Mouse (Mus musculus): Measurements from ENCODE around the gene Fhad1. TPM values are rescaled to one million over a fixed set of nuclear protein-coding genes. Genes with fewer than 3 reads are reported as not detected.
A peak's percentile ranks its signal among the peaks of the same experiment; 100 is the strongest.

The Fhad1 gene
- polyA plus RNA-seq, 1 experiment from 2014 or later = 0.50 TPM

- Histone ChIP-seq H3K9me3 (replicated peaks; ENCODE audit: low read length) (no peaks in the 10 kb centered on the region), H3K27me3 (ENCODE audit: insufficient read depth, low read length) (no peaks in the 10 kb centered on the region), H3K4me1 (replicated peaks; ENCODE audit: insufficient read depth, low read length) (no peaks in the 10 kb centered on the region), H3K27ac (no peak overlapping the region), H3K4me3 (replicated peaks; ENCODE audit: low read depth, low read length) (no peak overlapping the region), H3K36me3 (ENCODE audit: insufficient read depth, low read length) (peaks cover 8% of the 10 kb centered on the region; the same call in 1 of the 2 replicates), H3K9ac (ENCODE audit: low read depth, low read length) (no peak overlapping the region), H3K4me2 (ENCODE audit: low read length) (no peak overlapping the region)
- peak; percentile 87 for DNase-seq (ENCODE audit: low spot score)
- WGBS = 18% methylated on average over 10 of the region's 10 CpGs
- peak; percentile 99 for TF ChIP-seq CTCF (IDR thresholded peaks at IDR 0.05; ENCODE audit: low read depth)
- peak; percentile 67 for ATAC-seq (replicated peaks; ENCODE audit: low FRiP score, low read depth)
Measured at GRCm38 (mm10) chr4:141857422-141857930, 157.4 kb downstream of the Fhad1 start.

- DNase-seq (ENCODE audit: low spot score) = peak; percentile 66
- H3K4me2 ChIP-seq (ENCODE audit: low read length) = no peak overlapping the region
- TF ChIP-seq CTCF (IDR thresholded peaks at IDR 0.05; ENCODE audit: low read depth) = peak; percentile 71
- no peak overlapping the region for H3K4me3 ChIP-seq (replicated peaks; ENCODE audit: low read depth, low read length)
- no peaks in the 10 kb centered on the region for H3K9me3 ChIP-seq (replicated peaks; ENCODE audit: low read length)
- 79% methylated on average over 9 of the region's 9 CpGs for WGBS
- no peak for ATAC-seq (replicated peaks; ENCODE audit: low FRiP score, low read depth)
- H3K27ac ChIP-seq = no peak overlapping the region
- H3K4me1 ChIP-seq (replicated peaks; ENCODE audit: insufficient read depth, low read length) = no peaks in the 10 kb centered on the region
- H3K27me3 ChIP-seq (ENCODE audit: insufficient read depth, low read length) = no peaks in the 10 kb centered on the region
- H3K9ac ChIP-seq (ENCODE audit: low read depth, low read length) = no peak overlapping the region
- H3K36me3 ChIP-seq (ENCODE audit: insufficient read depth, low read length) = 0 out of 2 replicates have a peak, but pooled peaks cover 2% of the 10 kb centered on the region
Measured at GRCm38 (mm10) chr4:141853437-141853836, 161.4 kb downstream of the Fhad1 start.

- no peak within 1 kb of the TSS for H3K4me2 ChIP-seq (ENCODE audit: low read length)
- no peak within 1 kb of the TSS for H3K9ac ChIP-seq (ENCODE audit: low read depth, low read length)
- no peaks in the 10 kb centered on the region for H3K27me3 ChIP-seq (ENCODE audit: insufficient read depth, low read length)
- TF ChIP-seq CTCF (IDR thresholded peaks at IDR 0.05; ENCODE audit: low read depth) = no peak
- no peaks in the 10 kb centered on the region for H3K36me3 ChIP-seq (ENCODE audit: insufficient read depth, low read length)
- H3K9me3 ChIP-seq (replicated peaks; ENCODE audit: low read length) = no peaks in the 10 kb centered on the region
- H3K27ac ChIP-seq = no peak within 1 kb of the TSS
- ATAC-seq (replicated peaks; ENCODE audit: low FRiP score, low read depth) = no peak
- no peaks in the 10 kb centered on the region for H3K4me1 ChIP-seq (replicated peaks; ENCODE audit: insufficient read depth, low read length)
- WGBS = 84% methylated on average over 6 of the region's 6 CpGs
- no peak for DNase-seq (ENCODE audit: low spot score)
- H3K4me3 ChIP-seq (replicated peaks; ENCODE audit: low read depth, low read length) = no peak within 1 kb of the TSS
Measured at GRCm38 (mm10) chr4:141845999-141846398, 168.9 kb downstream of the Fhad1 start, which contains the start of gene Ctrc. Gene Ctrc (minus strand): TSS chr4:141846359.

Other genes with a start within 250 kb of the Fhad1 start
- 4.8 and 5.2 TPM in 2 replicates for gene Dnajc16, start 224.2 kb downstream of the Fhad1 start, polyA plus RNA-seq (2015; fragmentation: Nextera tagmentation; extraction: Ambion mirVana)
- 20.0 and 23.0 TPM in 2 replicates for gene Casp9, start 221.5 kb downstream of the Fhad1 start, polyA plus RNA-seq (2015; fragmentation: Nextera tagmentation; extraction: Ambion mirVana)
- 0.18 TPM in 1 of 2 replicates, not detected in the other for gene Cela2a, start 188.9 kb downstream of the Fhad1 start, polyA plus RNA-seq (2015; fragmentation: Nextera tagmentation; extraction: Ambion mirVana)
- not detected in 2 replicates for gene Ctrc, start 168.7 kb downstream of the Fhad1 start, polyA plus RNA-seq (2015; fragmentation: Nextera tagmentation; extraction: Ambion mirVana)
- gene Efhd2, start 140.2 kb downstream of the Fhad1 start, polyA plus RNA-seq (2015; fragmentation: Nextera tagmentation; extraction: Ambion mirVana) = 48.3 and 51.3 TPM in 2 replicates
- gene Tmem51, start 69.2 kb upstream of the Fhad1 start, polyA plus RNA-seq (2015; fragmentation: Nextera tagmentation; extraction: Ambion mirVana) = 53.8 and 56.8 TPM in 2 replicates
- 16.2 and 16.4 TPM in 2 replicates for gene Kazn, start 224.3 kb upstream of the Fhad1 start, polyA plus RNA-seq (2015; fragmentation: Nextera tagmentation; extraction: Ambion mirVana)